Mouse (Mus musculus) cortical plate, adult 2 months (tissue): ENCODE measurements at regions not wholly inside any gene's neighbourhood (a gene's known extent, or its start where the extent isn't known, plus 50 kb on each side); places are given as distances from the start of the nearest gene placed in this dataset.

ENCODE experiments used
- CTCF ChIP-seq: fragments of 200-500 bp; IDR thresholded peaks from 2 replicates; pipeline ENCODE4 v1.5.1; 2011; ENCODE audit warnings: mild to moderate bottlenecking, control low read depth, low read length; ENCODE audit not compliant: insufficient read depth; ENCODE audit errors: extremely low read depth
- POLR2A ChIP-seq: fragments of 200-500 bp; IDR thresholded peaks from 2 replicates; pipeline ENCODE4 v1.6.1; 2011; ENCODE audit warnings: mild to moderate bottlenecking, low read length, control low read depth; ENCODE audit not compliant: insufficient read depth; ENCODE audit errors: extremely low read depth

- TF ChIP-seq CTCF = no peak
- TF ChIP-seq POLR2A = no peak
Observed at GRCm38 (mm10) chr19:52525509-52525908, 261.4 kb downstream of the Ins1 start.
